Mouse (Mus musculus) forebrain, postnatal 0 days (tissue): ENCODE measurements around the gene Foxn1. TPM values are rescaled to one million over a fixed set of nuclear protein-coding genes. Genes with fewer than 3 reads are reported as not detected.
A peak's percentile ranks its signal among the peaks of the same experiment; 100 is the strongest.

ENCODE experiments used
- ATAC-seq: fragments of 200-750 bp; cut with Nextera tagmentation; 2 replicates; pipeline ENCODE4 v1.8.0; 2017; ENCODE audit warnings: mild to moderate bottlenecking, moderate library complexity
- DNase-seq: peaks from one replicate; pipeline ENCODE4 v3.0.0-alpha.2; 2015
- H3K27ac ChIP-seq: fragments of 300-500 bp; sonication (generic); 2 replicates; pipeline ENCODE4 v1.5.1; 2014; ENCODE audit warnings: low read depth, mild to moderate bottlenecking, antibody characterized with exemption, low read length, moderate library complexity, mixed read lengths
- H3K27me3 ChIP-seq: fragments of 300-500 bp; sonication (generic); 2 replicates; pipeline ENCODE4 v1.6.1; 2014; ENCODE audit warnings: mild to moderate bottlenecking, low read length, mixed read lengths; ENCODE audit not compliant: insufficient read depth
- H3K36me3 ChIP-seq: fragments of 300-500 bp; sonication (generic); 2 replicates; pipeline ENCODE4 v1.6.1; 2014; ENCODE audit warnings: mild to moderate bottlenecking, moderate library complexity; ENCODE audit not compliant: insufficient read depth
- H3K4me1 ChIP-seq: fragments of 300-500 bp; sonication (generic); 2 replicates; pipeline ENCODE4 v1.6.1; 2014; ENCODE audit warnings: antibody characterized with exemption; ENCODE audit not compliant: insufficient read depth
- H3K4me2 ChIP-seq: fragments of 300-500 bp; sonication (generic); 2 replicates; pipeline ENCODE4 v1.6.1; 2014; ENCODE audit warnings: low read depth, mild to moderate bottlenecking, moderate library complexity
- H3K4me3 ChIP-seq: fragments of 300-500 bp; sonication (generic); 2 replicates; pipeline ENCODE4 v1.5.1; 2014; ENCODE audit warnings: low read depth, low read length, mixed read lengths
- H3K9ac ChIP-seq: fragments of 300-500 bp; sonication (generic); 2 replicates; pipeline ENCODE4 v1.6.1; 2014; ENCODE audit warnings: mild to moderate bottlenecking
- H3K9me3 ChIP-seq: fragments of 300-500 bp; sonication (generic); 2 replicates; pipeline ENCODE4 v1.6.1; 2016; ENCODE audit warnings: low read length
- CTCF ChIP-seq: sonication (generic); IDR thresholded peaks from 2 replicates; pipeline ENCODE4 v1.5.1; 2016; ENCODE audit warnings: antibody characterized with exemption, control low read depth, low read depth
- WGBS: fragments of 180-500 bp; shearing (Covaris S2); extraction: QIAGEN DNeasy Blood & Tissue Kit; methylation state at CpG from one replicate; pipeline ENCODE4 v1.1.7; 2014; 5-methylcytosine and 5-hydroxymethylcytosine counted together
- polyA plus RNA-seq: library from polyadenylated mRNA; unstranded; fragments of >200 nt; fragmentation: Nextera tagmentation; extraction: Ambion mirVana; gene quantifications from 2 replicates; pipeline ENCODE4 v1.2.1, GENCODE M21; 2015
- total RNA-seq: library from RNA; depleted of rRNA; stranded (reverse); fragments of >200 nt; gene quantifications from 2 replicates; pipeline ENCODE4 v1.2.3, GENCODE M21; 2014; rRNA removed

Gene Foxn1
- total and polyA plus RNA-seq, 2 experiments from 2014 or later = not detected

DNA sequence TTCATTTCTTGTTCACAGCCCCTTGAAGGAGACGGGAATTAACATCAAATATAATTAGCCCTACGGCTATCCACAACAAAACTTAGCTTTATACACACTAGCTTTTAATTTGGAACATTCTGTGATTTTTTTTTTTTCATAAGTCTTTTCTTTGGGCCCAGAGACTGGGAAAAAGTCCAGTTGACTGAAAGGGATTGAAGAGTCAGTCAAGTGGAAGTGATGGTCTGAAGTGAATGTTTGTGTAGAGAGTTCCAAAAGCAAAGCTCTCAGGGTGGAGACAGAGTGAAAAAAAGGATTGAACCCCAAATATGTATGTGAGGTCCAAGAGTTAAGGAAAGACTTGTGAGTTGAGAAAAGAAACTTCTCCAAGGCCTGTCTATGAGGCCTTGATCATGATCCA lies 67.9 kb downstream of the Foxn1 start:
- TF ChIP-seq CTCF = no peak
- WGBS = 34% methylated on average over 2 of the region's 2 CpGs
- no peaks in the 10 kb centered on the region for H3K27me3 ChIP-seq
- H3K4me3 ChIP-seq = no peak overlapping the region
- DNase-seq = peak; percentile 12
- H3K4me2 ChIP-seq = no peak overlapping the region
- H3K9me3 ChIP-seq = no peaks in the 10 kb centered on the region
- H3K27ac ChIP-seq = no peak overlapping the region
- H3K4me1 ChIP-seq = no peaks in the 10 kb centered on the region
- H3K9ac ChIP-seq = no peak overlapping the region
- no peak for ATAC-seq
- no peaks in the 10 kb centered on the region for H3K36me3 ChIP-seq

DNA sequence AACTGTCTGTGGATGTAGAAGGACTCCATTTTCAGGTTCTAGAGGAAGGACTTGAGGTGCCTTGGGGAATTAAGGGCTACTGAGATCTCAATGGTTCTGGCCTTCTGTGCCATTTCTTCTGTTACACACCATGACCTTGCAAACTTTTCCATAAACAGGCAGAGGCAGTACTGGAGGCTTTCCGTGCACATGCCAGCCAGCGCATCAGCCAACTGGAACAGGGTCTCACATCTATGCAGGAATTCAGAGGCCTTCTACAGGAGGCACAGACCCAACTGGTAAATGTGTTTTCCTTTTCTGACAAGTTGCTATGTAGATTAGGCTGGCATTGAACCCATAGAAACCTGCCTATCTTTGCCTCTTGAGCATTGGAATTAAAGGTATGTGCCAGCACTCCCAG lies 72.7 kb downstream of the Foxn1 start:
- H3K4me1 ChIP-seq = no peaks in the 10 kb centered on the region
- H3K9ac ChIP-seq = no peak overlapping the region
- H3K36me3 ChIP-seq = no peaks in the 10 kb centered on the region
- H3K27me3 ChIP-seq = no peaks in the 10 kb centered on the region
- TF ChIP-seq CTCF = no peak
- ATAC-seq = no peak
- WGBS = 87% methylated on average over 2 of the region's 2 CpGs
- no peak overlapping the region for H3K27ac ChIP-seq
- no peak overlapping the region for H3K4me3 ChIP-seq
- DNase-seq = no peak
- no peak overlapping the region for H3K4me2 ChIP-seq
- H3K9me3 ChIP-seq = no peaks in the 10 kb centered on the region

DNA sequence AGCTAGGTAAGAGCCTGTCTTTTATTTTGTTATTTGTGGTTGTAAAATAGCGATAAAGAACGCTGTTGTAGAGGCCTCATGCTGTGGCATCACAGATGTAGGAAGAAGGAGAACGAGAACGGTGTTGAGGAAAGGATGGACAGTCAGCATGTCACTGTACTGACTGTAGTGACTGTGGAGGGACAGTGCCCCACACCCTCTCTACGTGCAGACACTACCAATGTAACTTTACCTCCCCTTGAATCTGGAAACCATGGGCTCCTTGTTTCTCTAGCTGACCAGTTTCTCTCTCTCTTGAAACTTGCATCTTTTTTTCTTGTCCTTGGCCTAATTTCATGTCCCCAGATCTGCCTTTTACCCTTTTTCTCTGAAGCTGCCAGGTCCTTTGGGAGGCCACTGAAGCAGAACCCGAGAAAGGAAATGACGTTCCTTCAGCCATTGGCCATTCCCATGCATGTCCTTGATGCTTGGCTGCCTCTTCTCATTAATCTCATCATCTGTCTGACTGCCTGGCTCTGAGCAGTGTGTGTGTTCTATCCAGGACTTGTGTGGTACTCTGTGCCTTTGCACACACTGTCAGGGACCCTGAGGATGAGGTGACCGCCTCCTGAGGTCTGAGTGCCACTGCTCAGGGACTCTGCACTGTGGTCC lies 75.4 kb downstream of the Foxn1 start:
- Histone ChIP-seq H3K4me3 (no peak overlapping the region), H3K4me1 (no peaks in the 10 kb centered on the region), H3K9ac (no peak overlapping the region), H3K36me3 (no peaks in the 10 kb centered on the region), H3K27me3 (no peaks in the 10 kb centered on the region), H3K9me3 (no peaks in the 10 kb centered on the region), H3K27ac (no peak overlapping the region), H3K4me2 (no peak overlapping the region)
- DNase-seq (no peak), ATAC-seq (no peak)
- 84% methylated on average over 8 of the region's 8 CpGs for WGBS
- no peak for TF ChIP-seq CTCF

Other genes with a start within 250 kb of the Foxn1 start
- gene Traf4, start 221.0 kb downstream of the Foxn1 start, total RNA-seq = 99.0 and 107 TPM in 2 replicates
- 104 and 131 TPM in 2 replicates for gene Traf4, start 221.0 kb downstream of the Foxn1 start, polyA plus RNA-seq
- gene Nek8, start 209.9 kb downstream of the Foxn1 start, total RNA-seq = 4.7 and 6.1 TPM in 2 replicates
- gene Nek8, start 209.9 kb downstream of the Foxn1 start, polyA plus RNA-seq = 5.5 and 5.7 TPM in 2 replicates
- gene Tlcd1, start 209.8 kb downstream of the Foxn1 start, total RNA-seq = 15.3 and 22.0 TPM in 2 replicates
- 13.9 and 19.0 TPM in 2 replicates for gene Tlcd1, start 209.8 kb downstream of the Foxn1 start, polyA plus RNA-seq
- 772 and 968 TPM in 2 replicates for gene Rpl23a, start 203.0 kb downstream of the Foxn1 start, total RNA-seq
- 938 and 1,223 TPM in 2 replicates for gene Rpl23a, start 203.0 kb downstream of the Foxn1 start, polyA plus RNA-seq
- 76.9 and 83.5 TPM in 2 replicates for gene Rab34, start 198.1 kb downstream of the Foxn1 start, total RNA-seq
- 50.8 and 55.5 TPM in 2 replicates for gene Rab34, start 198.1 kb downstream of the Foxn1 start, polyA plus RNA-seq
- 0.81 and 2.4 TPM in 2 replicates for gene Proca1, start 193.2 kb downstream of the Foxn1 start, total RNA-seq
- 2.5 and 3.3 TPM in 2 replicates for gene Proca1, start 193.2 kb downstream of the Foxn1 start, polyA plus RNA-seq
- gene Sdf2, start 140.8 kb downstream of the Foxn1 start, total RNA-seq = 76.2 and 76.4 TPM in 2 replicates
- gene Sdf2, start 140.8 kb downstream of the Foxn1 start, polyA plus RNA-seq = 92.1 and 92.8 TPM in 2 replicates
- 31.8 and 44.1 TPM in 2 replicates for gene Supt6, start 140.6 kb downstream of the Foxn1 start, total RNA-seq
- gene Supt6, start 140.6 kb downstream of the Foxn1 start, polyA plus RNA-seq = 15.9 and 21.6 TPM in 2 replicates
- gene 2610507B11Rik, start 124.8 kb downstream of the Foxn1 start, total RNA-seq = 58.6 and 70.2 TPM in 2 replicates
- gene 2610507B11Rik, start 124.8 kb downstream of the Foxn1 start, polyA plus RNA-seq = 34.6 and 49.4 TPM in 2 replicates
- gene BC030499, start 95.7 kb downstream of the Foxn1 start, total RNA-seq = 0.38 and 0.62 TPM in 2 replicates
- gene BC030499, start 95.7 kb downstream of the Foxn1 start, polyA plus RNA-seq = not detected in 2 replicates
- gene Spag5, start 85.0 kb downstream of the Foxn1 start, total RNA-seq = 5.7 and 6.5 TPM in 2 replicates
- gene Spag5, start 85.0 kb downstream of the Foxn1 start, polyA plus RNA-seq = 3.5 and 4.8 TPM in 2 replicates
- gene Aldoc, start 63.6 kb downstream of the Foxn1 start, total RNA-seq = 187 and 207 TPM in 2 replicates
- 182 and 219 TPM in 2 replicates for gene Aldoc, start 63.6 kb downstream of the Foxn1 start, polyA plus RNA-seq
- gene Pigs, start 58.1 kb downstream of the Foxn1 start, total RNA-seq = 33.0 and 43.1 TPM in 2 replicates
- 63.7 and 76.8 TPM in 2 replicates for gene Pigs, start 58.1 kb downstream of the Foxn1 start, polyA plus RNA-seq
- gene Unc119, start 43.1 kb downstream of the Foxn1 start, total RNA-seq = 86.5 and 99.7 TPM in 2 replicates
- gene Unc119, start 43.1 kb downstream of the Foxn1 start, polyA plus RNA-seq = 72.2 and 72.5 TPM in 2 replicates
- gene Slc13a2, start 35.7 kb upstream of the Foxn1 start, total RNA-seq = not detected in 2 replicates
- not detected in 2 replicates for gene Slc13a2, start 35.7 kb upstream of the Foxn1 start, polyA plus RNA-seq
- 10.8 and 11.2 TPM in 2 replicates for gene Slc46a1, start 79.1 kb upstream of the Foxn1 start, total RNA-seq
- gene Slc46a1, start 79.1 kb upstream of the Foxn1 start, polyA plus RNA-seq = 16.5 and 18.8 TPM in 2 replicates
- 47.5 and 48.3 TPM in 2 replicates for gene Sarm1, start 111.2 kb upstream of the Foxn1 start, total RNA-seq
- 32.7 and 34.7 TPM in 2 replicates for gene Sarm1, start 111.2 kb upstream of the Foxn1 start, polyA plus RNA-seq
- gene Vtn, start 112.5 kb upstream of the Foxn1 start, total RNA-seq = 82.8 and 94.4 TPM in 2 replicates
- 111 and 129 TPM in 2 replicates for gene Vtn, start 112.5 kb upstream of the Foxn1 start, polyA plus RNA-seq
- 0.14 and 0.15 TPM in 2 replicates for gene Sebox, start 116.9 kb upstream of the Foxn1 start, total RNA-seq
- 0.35 TPM in 1 of 2 replicates, not detected in the other for gene Sebox, start 116.9 kb upstream of the Foxn1 start, polyA plus RNA-seq
- gene Tmem199, start 125.6 kb upstream of the Foxn1 start, total RNA-seq = 64.8 and 73.2 TPM in 2 replicates
- 84.2 and 86.0 TPM in 2 replicates for gene Tmem199, start 125.6 kb upstream of the Foxn1 start, polyA plus RNA-seq
- 139 and 157 TPM in 2 replicates for gene Poldip2, start 125.6 kb upstream of the Foxn1 start, total RNA-seq
- gene Poldip2, start 125.6 kb upstream of the Foxn1 start, polyA plus RNA-seq = 165 and 175 TPM in 2 replicates
- gene Tnfaip1, start 149.8 kb upstream of the Foxn1 start, total RNA-seq = 38.9 and 42.7 TPM in 2 replicates
- 54.6 and 66.3 TPM in 2 replicates for gene Tnfaip1, start 149.8 kb upstream of the Foxn1 start, polyA plus RNA-seq
- gene Ift20, start 149.8 kb upstream of the Foxn1 start, total RNA-seq = 106 and 119 TPM in 2 replicates
- gene Ift20, start 149.8 kb upstream of the Foxn1 start, polyA plus RNA-seq = 124 and 140 TPM in 2 replicates
- 32.7 and 33.9 TPM in 2 replicates for gene Tmem97, start 164.2 kb upstream of the Foxn1 start, total RNA-seq
- gene Tmem97, start 164.2 kb upstream of the Foxn1 start, polyA plus RNA-seq = 37.1 and 42.1 TPM in 2 replicates